Mouse (Mus musculus) lung, adult 2 months (tissue): ENCODE data around the gene Armc2. TPM values are rescaled to one million over a fixed set of nuclear protein-coding genes. Genes with fewer than 3 reads are reported as not detected.
A peak's percentile ranks its signal among the peaks of the same experiment; 100 is the strongest.

Source experiments
- DNase-seq: peaks from one replicate; pipeline ENCODE4 v3.0.0; 2022
- H3K4me1 ChIP-seq: fragments of 200-500 bp; 2 replicates; pipeline ENCODE4 v1.6.1; 2011; ENCODE audit warnings: low read length; ENCODE audit not compliant: control insufficient read depth, insufficient read depth
- H3K4me3 ChIP-seq: fragments of 200-500 bp; replicated peaks from 2 replicates; pipeline ENCODE3; 2011; ENCODE audit warnings: low read depth, mild to moderate bottlenecking, control low read depth, low read length; ENCODE audit errors: extremely low read depth
- CTCF ChIP-seq: fragments of 200-500 bp; IDR thresholded peaks from 2 replicates; pipeline ENCODE4 v1.5.1; 2011; ENCODE audit warnings: mild to moderate bottlenecking, low read length, control low read depth; ENCODE audit not compliant: insufficient read depth
- POLR2A ChIP-seq: fragments of 200-500 bp; IDR thresholded peaks from 2 replicates; pipeline ENCODE4 v1.6.1; 2011; ENCODE audit warnings: low read depth, mild to moderate bottlenecking, control low read depth, low read length, borderline replicate concordance; ENCODE audit errors: extremely low read depth
- WGBS: fragments of 180-500 bp; shearing (Covaris S2); methylation state at CpG from one replicate; pipeline ENCODE4 v1.1.7; 2018; 5-methylcytosine and 5-hydroxymethylcytosine counted together
- polyA plus RNA-seq: library from polyadenylated mRNA; depleted of rRNA; stranded (reverse); fragments of >200 nt; gene quantifications from 2 replicates; pipeline ENCODE4 v1.2.3, GENCODE M21; 2012; rRNA removed

The Armc2 gene
- polyA plus RNA-seq = 1.2 and 1.5 TPM in 2 replicates

- DNase-seq = peak; percentile 65
- TF ChIP-seq POLR2A (peak; percentile 57; the same call in 1 of the 2 replicates), CTCF (no peak)
- Histone ChIP-seq H3K4me1 (peaks cover 5% of the 10 kb centered on the region; the same call in 1 of the 2 replicates), H3K4me3 (peak within 1 kb of the TSS; percentile 77)
- WGBS = 3% methylated on average over 58 of the region's 58 CpGs
Measured at GRCm38 (mm10) chr10:42018016-42018949, at the start of gene Armc2. Gene Armc2, minus strand, starts transcription at chr10:42018442.

DNA sequence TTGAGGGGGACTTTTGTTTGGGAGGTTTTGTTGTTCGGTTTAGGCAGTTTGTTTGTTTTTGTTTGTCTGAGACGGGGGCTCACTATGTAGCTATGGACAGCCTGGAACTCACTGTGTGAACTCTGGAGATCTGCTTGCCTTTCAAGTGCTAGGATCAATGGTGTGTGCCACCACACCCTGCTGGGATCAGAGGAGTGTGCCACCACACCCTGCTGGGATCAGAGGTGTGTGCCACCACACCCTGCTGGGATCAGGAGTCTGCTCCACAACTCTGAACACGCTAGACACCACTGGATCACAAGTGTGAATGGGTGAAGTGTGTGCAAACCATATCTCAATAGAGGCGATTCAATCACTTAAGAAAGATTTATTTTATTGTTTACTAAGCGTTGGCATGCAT is 46.2 kb upstream of the Armc2 start:
- H3K4me3 ChIP-seq = no peak overlapping the region
- no peak for DNase-seq
- no peaks in the 10 kb centered on the region for H3K4me1 ChIP-seq
- no peak for TF ChIP-seq CTCF
- WGBS = 49% methylated on average over 5 of the region's 5 CpGs

DNA sequence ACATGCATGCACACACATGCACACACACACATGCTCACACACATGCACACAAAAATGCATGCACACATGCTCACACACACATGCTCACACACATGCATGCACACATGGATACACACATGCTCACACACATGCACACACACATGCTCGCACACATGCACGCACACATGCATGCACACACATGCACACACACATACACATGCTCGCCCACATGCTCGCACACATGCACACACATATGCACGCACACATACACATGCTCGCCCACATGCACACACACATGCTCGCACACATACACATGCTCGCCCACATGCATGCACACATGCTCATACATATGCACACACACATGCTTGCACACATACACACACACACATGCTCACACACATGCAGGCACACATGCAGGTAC is 41.3 kb upstream of the Armc2 start:
- TF ChIP-seq POLR2A (no peak), CTCF (no peak)
- H3K4me3 ChIP-seq = no peak overlapping the region
- H3K4me1 ChIP-seq = no peaks in the 10 kb centered on the region
- no peak for DNase-seq
- 98% methylated on average over 8 of the region's 8 CpGs for WGBS

DNA sequence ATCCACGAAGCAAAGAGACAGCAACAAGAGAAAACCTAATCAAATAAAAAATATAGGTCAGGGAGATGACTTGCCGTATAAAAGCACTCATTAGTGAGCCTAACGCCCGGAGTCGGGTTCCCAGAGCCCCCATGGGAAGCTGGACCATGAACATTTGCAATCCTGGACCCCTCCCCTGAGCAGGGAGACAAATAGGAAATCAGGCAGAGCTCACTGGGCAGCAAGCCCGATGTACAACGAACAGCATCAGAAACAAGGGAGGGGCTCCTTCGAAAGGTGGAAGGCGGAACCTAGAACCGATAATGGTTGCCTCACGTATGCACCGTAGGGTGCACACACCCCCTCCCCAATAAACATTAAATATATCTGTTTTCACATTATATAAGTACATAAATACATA is 39.5 kb upstream of the Armc2 start:
- no peak for TF ChIP-seq POLR2A
- TF ChIP-seq CTCF = no peak
- Histone ChIP-seq H3K4me3 (no peak overlapping the region), H3K4me1 (no peaks in the 10 kb centered on the region)
- DNase-seq = no peak
- WGBS = 42% methylated on average over 12 of the region's 12 CpGs

DNA sequence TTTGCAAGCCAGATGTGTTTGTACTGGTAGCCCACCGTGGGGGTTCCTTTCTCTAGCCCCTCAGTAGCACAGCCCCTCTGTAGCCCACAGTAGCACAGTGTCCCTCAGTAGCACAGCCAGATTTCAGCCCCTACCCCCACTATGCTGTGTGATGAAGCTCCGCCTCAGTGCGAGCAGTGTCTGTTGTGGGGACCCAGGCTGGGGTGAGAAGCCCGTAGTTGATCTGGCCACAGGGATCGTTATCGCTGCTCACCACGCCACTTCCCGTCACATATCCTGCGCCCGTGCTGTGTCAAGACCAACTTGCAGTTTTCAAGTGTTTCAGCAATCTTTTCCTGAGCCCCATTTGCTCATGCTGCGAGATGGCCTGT is 39.0 kb upstream of the Armc2 start:
- TF ChIP-seq CTCF (no peak), POLR2A (no peak)
- no peaks in the 10 kb centered on the region for H3K4me1 ChIP-seq
- no peak overlapping the region for H3K4me3 ChIP-seq
- no peak for DNase-seq
- WGBS = 30% methylated on average over 11 of the region's 11 CpGs

GRCm38 (mm10) chr10:42056486-42057230 is 38.4 kb upstream of the Armc2 start:
- DNase-seq = no peak
- WGBS = 85% methylated on average over 18 of the region's 18 CpGs
- no peak overlapping the region for H3K4me3 ChIP-seq

GRCm38 (mm10) chr10:42055224-42056165 is 37.3 kb upstream of the Armc2 start:
- Histone ChIP-seq H3K4me1 (no peaks in the 10 kb centered on the region), H3K4me3 (no peak overlapping the region)
- DNase-seq = no peak
- WGBS = 46% methylated on average over 28 of the region's 29 CpGs
- no peak for TF ChIP-seq POLR2A
- no peak for TF ChIP-seq CTCF

More at GRCm38 (mm10) chr10:42056486-42057230, 38.4 kb upstream of the Armc2 start:
- no peak for TF ChIP-seq POLR2A
- no peak for TF ChIP-seq CTCF
- H3K4me1 ChIP-seq = no peaks in the 10 kb centered on the region

GRCm38 (mm10) chr10:42051069-42051468 is 32.8 kb upstream of the Armc2 start:
- 74% methylated on average over 6 of the region's 6 CpGs for WGBS
- no peak for DNase-seq
- no peak overlapping the region for H3K4me3 ChIP-seq
- no peaks in the 10 kb centered on the region for H3K4me1 ChIP-seq
- TF ChIP-seq POLR2A (no peak), CTCF (no peak)

GRCm38 (mm10) chr10:42048648-42049047 is 30.4 kb upstream of the Armc2 start:
- no peak for DNase-seq
- no peak overlapping the region for H3K4me3 ChIP-seq
- WGBS = 90% methylated on average over 8 of the region's 8 CpGs
- H3K4me1 ChIP-seq = no peaks in the 10 kb centered on the region
- TF ChIP-seq CTCF (no peak), POLR2A (no peak)
